Mouse (Mus musculus) adrenal gland, postnatal 25 days (tissue): Measurements from ENCODE around the gene Slc35b2. TPM values are rescaled to one million over a fixed set of nuclear protein-coding genes. Genes with fewer than 3 reads are reported as not detected.
A peak's percentile ranks its signal among the peaks of the same experiment; 100 is the strongest.

Experiments used
- DNase-seq: peaks from one replicate; pipeline ENCODE4 v3.0.0; 2021; ENCODE audit warnings: mixed read lengths
- long read RNA-seq: library from polyadenylated mRNA; stranded (forward); transcript quantifications from one replicate; pipeline ENCODE4 v2.0.0, GENCODE M21; 2021
- total RNA-seq: library from RNA; stranded (reverse); gene quantifications from 2 replicates; pipeline ENCODE4 v1.2.3, GENCODE M21; 2021

Slc35b2 gene
- 59.6 and 74.2 TPM in 2 replicates for total RNA-seq
- long read RNA-seq, transcript Slc35b2-205 (4 exons, 1,906 nt) = major isoform, 208 of 234 reads
- long read RNA-seq, transcript Slc35b2-207 (4 exons, 850 nt) = minor isoform, 5 of 234 reads
- long read RNA-seq, partial matches to known transcripts = 2 of 234 reads
- long read RNA-seq, other reads (novel, unspliced or antisense) = 18 of 234 reads

DNA sequence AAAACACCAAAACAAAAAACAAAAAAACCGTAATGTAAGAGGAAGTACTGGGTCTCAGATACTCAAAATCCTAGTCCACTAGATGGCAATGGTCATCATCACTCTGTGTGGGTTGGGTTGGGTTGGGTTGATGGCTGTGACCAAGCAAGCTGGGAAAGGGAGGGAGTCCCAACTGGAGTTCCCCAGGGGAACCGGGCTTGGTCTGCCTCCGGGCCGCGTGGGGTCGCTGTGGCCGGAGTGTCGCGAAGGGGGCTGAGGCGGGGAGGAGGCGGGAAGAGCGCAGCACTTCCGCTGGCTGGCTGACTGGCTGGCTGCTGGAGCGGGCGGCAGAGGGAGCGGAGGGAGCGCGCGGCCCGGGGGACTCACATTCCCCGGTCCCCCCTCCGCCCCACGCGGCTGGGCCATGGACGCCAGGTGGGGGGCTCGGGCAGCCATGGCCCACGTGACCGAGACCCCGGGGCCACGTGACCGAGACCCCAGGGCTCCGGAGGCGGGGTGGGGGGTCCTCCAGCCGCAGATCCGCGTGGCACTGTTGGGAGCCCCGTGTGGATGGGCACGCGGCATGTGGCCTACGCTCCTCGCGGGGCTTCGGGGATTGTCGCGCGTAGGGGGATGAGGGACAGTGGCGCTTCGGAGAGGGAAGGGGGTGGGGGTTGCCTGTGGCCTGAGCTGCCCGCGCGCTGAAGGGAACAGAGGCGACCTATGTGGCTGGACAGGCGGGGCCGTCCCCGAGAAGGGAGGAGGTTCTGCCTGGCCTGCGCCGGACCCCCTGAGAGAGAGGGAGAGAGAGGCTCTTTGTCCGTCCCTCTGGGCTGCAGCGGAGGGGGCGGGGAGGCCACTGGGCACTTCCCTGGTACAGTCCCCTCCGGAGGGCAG, at the start of gene Slc35b2:
TSS of gene Slc35b2 (plus strand) at position 220 of the 876 bp plus-strand sequence.
- DNase-seq = peak; percentile 97

DNA sequence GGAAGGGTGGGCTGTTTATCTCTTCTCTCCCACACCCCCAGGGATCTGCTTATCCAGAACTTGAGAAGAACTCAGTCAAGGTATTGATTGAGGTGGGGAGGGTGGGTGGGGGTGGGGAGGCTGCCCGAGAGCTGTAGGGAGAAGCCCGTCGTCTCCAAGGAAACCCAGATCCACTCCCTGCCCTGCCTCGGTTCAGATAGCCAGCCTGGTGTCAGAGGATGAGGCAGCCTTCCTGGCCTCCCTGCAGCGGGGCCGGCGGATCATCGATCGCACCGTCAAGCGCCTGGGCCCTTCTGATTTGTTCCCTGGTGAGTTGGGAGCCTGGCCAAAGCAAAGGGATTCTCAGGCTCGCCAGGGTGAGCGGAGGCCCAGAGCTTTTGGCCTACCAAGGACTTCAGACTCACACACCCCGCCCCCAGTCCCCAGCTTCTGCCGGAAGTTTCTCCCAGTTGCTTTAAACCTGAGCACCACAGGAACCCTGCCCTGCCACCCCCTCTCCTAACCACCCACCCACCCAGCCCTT, 48.4 kb upstream of the Slc35b2 start:
- no peak for DNase-seq

- no peak for DNase-seq
Observed at GRCm38 (mm10) chr17:45515806-45516205, 47.9 kb upstream of the Slc35b2 start.

GRCm38 (mm10) chr17:45516488-45516887, 47.2 kb upstream of the Slc35b2 start:
- DNase-seq = peak; percentile 71

GRCm38 (mm10) chr17:45517135-45517534, 46.5 kb upstream of the Slc35b2 start:
- DNase-seq = no peak

GRCm38 (mm10) chr17:45517549-45518215, 46.0 kb upstream of the Slc35b2 start:
- DNase-seq = no peak

DNA sequence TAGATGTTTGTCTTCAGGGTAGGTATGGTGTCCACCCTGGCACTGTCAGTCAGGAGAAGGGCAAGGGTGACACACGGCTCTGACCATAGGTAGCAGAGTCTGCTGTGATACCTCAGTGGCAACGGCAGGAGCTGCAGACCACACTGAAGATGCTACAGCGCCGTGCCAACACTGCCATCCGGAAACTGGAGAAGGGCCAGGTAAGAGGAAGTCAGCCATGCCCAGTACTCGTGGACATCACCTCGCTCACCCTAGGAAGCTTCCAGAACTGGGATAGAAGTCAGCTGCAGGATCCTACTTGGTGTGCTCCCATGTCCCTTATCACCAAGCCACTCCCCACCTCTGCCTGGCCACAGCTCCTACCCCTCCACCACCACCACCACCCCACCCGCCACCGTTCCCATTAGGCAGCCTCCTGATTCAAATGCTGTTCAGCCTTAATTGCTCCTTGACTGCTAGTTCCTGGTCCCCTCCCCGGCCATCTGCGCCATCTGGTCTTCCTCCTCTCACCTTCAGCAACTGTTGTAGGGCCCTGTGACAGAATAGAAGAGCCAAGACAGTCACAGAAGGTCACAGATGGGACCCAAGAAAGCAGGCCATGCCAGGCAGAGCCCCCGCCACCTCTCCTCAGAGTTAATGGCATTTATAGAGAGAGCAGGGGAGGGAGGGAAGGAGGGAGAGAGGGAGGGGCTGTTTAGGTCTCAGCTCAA, 44.8 kb upstream of the Slc35b2 start:
- no peak for DNase-seq

- no peak for DNase-seq
Observed at GRCm38 (mm10) chr17:45520136-45520535, 43.5 kb upstream of the Slc35b2 start.

- DNase-seq = no peak
Observed at GRCm38 (mm10) chr17:45523263-45523662, 40.4 kb upstream of the Slc35b2 start, which contains the start of gene Tcte1. Gene Tcte1 (plus strand): TSS chr17:45523434.

DNA sequence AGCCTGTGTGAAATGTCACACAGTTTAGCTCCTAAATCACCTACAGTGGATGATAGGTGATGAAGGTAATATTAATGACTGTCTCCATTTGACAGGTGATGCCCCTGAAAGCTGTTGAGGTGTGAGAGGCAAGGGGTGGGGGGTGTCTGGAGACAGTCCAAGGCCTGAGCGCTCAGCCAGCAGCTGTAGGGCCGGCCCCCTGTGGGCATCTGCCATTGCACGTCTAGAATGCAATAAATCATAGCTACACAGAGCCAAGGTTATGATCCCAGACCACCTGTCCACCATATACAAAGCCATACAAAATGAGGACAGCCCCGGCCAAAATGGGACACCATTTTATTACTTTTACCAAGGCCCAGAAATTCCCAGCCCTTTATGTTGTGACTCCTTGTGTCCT, 38.7 kb upstream of the Slc35b2 start:
- no peak for DNase-seq

DNA sequence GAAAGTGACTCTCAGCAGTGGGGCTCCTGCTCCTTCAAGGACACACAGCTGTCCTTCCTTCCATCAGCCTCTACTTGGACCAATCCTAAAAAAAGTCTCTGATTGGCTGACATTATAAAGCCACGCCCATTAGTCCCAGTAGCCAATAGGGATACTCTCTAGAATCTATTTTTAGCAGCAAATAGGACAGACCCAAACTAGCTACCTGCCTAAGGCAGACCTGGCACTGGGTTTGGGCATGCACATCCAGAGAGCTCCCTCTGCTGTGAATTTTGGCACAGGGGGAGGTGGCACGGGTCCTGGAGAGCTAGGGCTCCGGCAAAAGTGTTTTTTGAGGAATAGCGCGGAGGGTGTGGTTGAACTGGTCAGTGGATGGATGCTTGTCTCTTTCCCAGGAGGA, 37.1 kb upstream of the Slc35b2 start:
- no peak for DNase-seq

DNA sequence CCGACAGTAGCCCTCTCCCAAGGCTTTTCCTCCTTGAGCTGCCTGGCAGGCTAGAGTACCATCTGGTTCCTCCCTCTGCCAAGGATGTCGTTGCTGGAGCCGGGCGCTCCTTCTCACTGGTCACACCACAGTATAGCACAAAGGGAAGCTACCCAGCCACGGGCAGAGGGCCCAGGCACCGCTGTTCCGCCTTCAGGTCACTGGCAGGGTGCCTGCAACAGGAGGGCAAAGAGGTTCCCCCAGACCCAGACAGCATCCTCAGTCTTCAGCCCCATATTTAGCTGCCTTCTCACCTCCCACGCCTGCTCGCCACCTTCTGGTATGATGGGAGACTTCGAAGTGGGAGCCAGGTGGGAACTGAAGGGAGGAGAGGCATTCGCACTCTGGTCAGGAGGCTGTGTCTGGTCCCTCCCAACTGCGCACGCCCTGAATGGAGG, 33.3 kb upstream of the Slc35b2 start:
- DNase-seq = no peak

- DNase-seq = no peak
Observed at GRCm38 (mm10) chr17:45532896-45533295, 30.8 kb upstream of the Slc35b2 start.

DNA sequence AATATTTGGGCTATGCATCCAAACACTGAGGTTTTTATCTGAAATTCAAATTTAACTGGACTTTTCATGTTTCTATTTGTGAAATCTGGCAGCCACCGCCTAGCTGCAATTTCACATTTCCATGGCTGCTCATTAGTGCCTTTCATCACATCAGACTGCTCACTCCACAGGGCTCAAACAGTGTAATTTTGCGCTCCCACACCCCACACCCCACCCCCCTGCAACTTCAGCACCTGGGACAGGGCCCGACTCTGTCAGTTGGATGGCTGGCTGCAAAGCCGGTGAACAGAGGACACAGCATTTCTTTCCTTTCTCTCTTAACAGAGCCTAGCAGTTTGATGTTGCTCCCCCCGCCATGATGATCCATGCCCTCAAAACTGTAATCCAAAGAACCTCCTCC, 27.4 kb upstream of the Slc35b2 start:
- peak; percentile 56 for DNase-seq

DNA sequence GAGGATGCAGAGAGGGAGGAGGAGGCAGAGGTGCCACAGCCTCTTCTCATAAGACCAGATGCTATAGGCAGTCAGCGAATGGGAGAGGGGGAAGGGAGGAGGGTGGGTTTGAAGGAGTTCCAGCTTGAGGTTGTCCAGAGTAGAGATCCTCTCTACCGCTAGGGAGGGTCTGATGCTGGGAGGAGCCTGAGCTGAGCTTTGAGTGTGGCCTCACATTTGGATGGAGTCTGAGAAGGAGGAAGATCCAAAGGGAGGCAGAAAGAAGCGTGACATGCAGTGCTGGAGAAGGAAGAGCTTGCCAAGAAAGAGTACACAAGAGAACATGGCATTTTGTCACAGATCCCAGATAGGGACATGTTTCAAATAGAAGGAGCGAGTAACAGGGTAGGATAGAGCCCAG, 25.3 kb upstream of the Slc35b2 start:
- no peak for DNase-seq

DNA sequence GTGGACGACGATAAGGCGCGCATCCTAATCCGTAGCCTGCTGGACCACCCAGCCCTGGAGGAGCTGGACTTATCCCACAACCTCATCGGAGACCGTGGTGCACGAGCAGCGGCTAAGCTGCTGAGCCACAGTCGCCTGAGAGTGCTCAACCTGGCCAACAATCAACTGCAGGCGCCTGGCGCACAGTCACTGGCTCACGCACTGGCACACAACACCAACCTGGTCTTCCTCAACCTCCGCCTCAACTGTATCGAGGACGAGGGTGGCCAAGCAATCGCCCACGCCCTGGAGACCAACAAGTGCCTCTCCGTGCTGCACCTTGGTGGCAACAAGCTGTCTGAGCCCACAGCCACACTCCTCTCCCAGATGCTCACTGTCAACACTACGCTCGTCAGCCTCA, 24.0 kb upstream of the Slc35b2 start:
- no peak for DNase-seq

GRCm38 (mm10) chr17:45542129-45542528, 21.5 kb upstream of the Slc35b2 start:
- no peak for DNase-seq

- DNase-seq = no peak
Observed at GRCm38 (mm10) chr17:45542705-45543104, 21.0 kb upstream of the Slc35b2 start.

GRCm38 (mm10) chr17:45543115-45543514, 20.6 kb upstream of the Slc35b2 start:
- DNase-seq = no peak

- DNase-seq = no peak
Observed at GRCm38 (mm10) chr17:45544001-45544872, 19.4 kb upstream of the Slc35b2 start.

- DNase-seq = no peak
Observed at GRCm38 (mm10) chr17:45544873-45545277, 18.8 kb upstream of the Slc35b2 start.
